Mouse (Mus musculus) ES-Bruce4 (cell line): ENCODE measurements around the gene Plekhg4. TPM values are rescaled to one million over a fixed set of nuclear protein-coding genes. Genes with fewer than 3 reads are reported as not detected.

ENCODE experiments used
- H3K27ac ChIP-seq: 2 replicates; pipeline ENCODE4 v1.5.1; 2012; ENCODE audit warnings: low read length, inconsistent platforms; ENCODE audit not compliant: insufficient read depth
- H3K27me3 ChIP-seq: 2 replicates; pipeline ENCODE4 v1.6.1; 2012; ENCODE audit warnings: mild to moderate bottlenecking, low read length, inconsistent platforms; ENCODE audit not compliant: control insufficient read depth, poor library complexity, insufficient read depth, severe bottlenecking
- H3K36me3 ChIP-seq: 2 replicates; pipeline ENCODE4 v1.6.1; 2012; ENCODE audit warnings: inconsistent platforms, mild to moderate bottlenecking, low read length, moderate library complexity; ENCODE audit not compliant: control insufficient read depth, poor library complexity, insufficient read depth, severe bottlenecking
- H3K4me1 ChIP-seq: one replicate; pipeline ENCODE4 v1.8.1; 2011; ENCODE audit warnings: low read length; ENCODE audit not compliant: control insufficient read depth, insufficient read depth
- H3K4me3 ChIP-seq: 2 replicates; pipeline ENCODE4 v1.5.1; 2011; ENCODE audit warnings: low read depth, mild to moderate bottlenecking, low read length
- H3K9ac ChIP-seq: 2 replicates; pipeline ENCODE4 v1.6.1; 2012; ENCODE audit warnings: low read depth, mild to moderate bottlenecking, inconsistent platforms; ENCODE audit not compliant: poor library complexity, severe bottlenecking
- H3K9me3 ChIP-seq: replicated peaks from 2 replicates; pipeline ENCODE4 v1.6.1; 2012; ENCODE audit warnings: mild to moderate bottlenecking, low read length, inconsistent platforms; ENCODE audit not compliant: control insufficient read depth, poor library complexity, insufficient read depth, severe bottlenecking
- CTCF ChIP-seq: IDR thresholded peaks from one replicate; pipeline ENCODE4 v1.8.1; 2011; ENCODE audit warnings: low read depth, low read length
- EP300 ChIP-seq: IDR thresholded peaks from 2 replicates; pipeline ENCODE4 v1.6.1; 2011; ENCODE audit warnings: low read depth, low read length; ENCODE audit not compliant: insufficient read depth
- POLR2A ChIP-seq: IDR thresholded peaks from one replicate; pipeline ENCODE4 v1.8.1; 2011; ENCODE audit warnings: low read length; ENCODE audit not compliant: insufficient read depth
- polyA plus RNA-seq: library from polyadenylated mRNA; stranded (reverse); fragments of >200 nt; gene quantifications from 2 replicates; pipeline ENCODE4 v1.2.4, GENCODE M21; 2011; ENCODE audit warnings: low read depth; ENCODE audit not compliant: missing spikeins, insufficient read depth, insufficient read length

Plekhg4 gene
- polyA plus RNA-seq, 1 experiment: 3.2 TPM

- Histone ChIP-seq H3K9me3 (no peaks in the 10 kb centered on the region), H3K9ac (no peak overlapping the region), H3K4me1 (peaks cover 5% of the 10 kb centered on the region), H3K36me3 (no peaks in the 10 kb centered on the region), H3K27me3 (no peaks in the 10 kb centered on the region), H3K27ac (no peak overlapping the region), H3K4me3 (peak overlapping the region; percentile 31)
- TF ChIP-seq POLR2A (no peak), CTCF (no peak)
Measured at GRCm38 (mm10) chr8:105355179-105356024, 17.7 kb upstream of the Plekhg4 start.

GRCm38 (mm10) chr8:105356681-105357080 is 16.4 kb upstream of the Plekhg4 start:
- H3K36me3 ChIP-seq: no peaks in the 10 kb centered on the region
- no peak overlapping the region for H3K4me3 ChIP-seq
- H3K4me1 ChIP-seq: peaks cover 5% of the 10 kb centered on the region
- H3K9ac ChIP-seq: no peak overlapping the region
- H3K27ac ChIP-seq: no peak overlapping the region
- no peak for TF ChIP-seq CTCF
- TF ChIP-seq POLR2A: no peak
- no peak for TF ChIP-seq EP300
- no peaks in the 10 kb centered on the region for H3K9me3 ChIP-seq
- H3K27me3 ChIP-seq: no peaks in the 10 kb centered on the region

GRCm38 (mm10) chr8:105359208-105359607 is 13.9 kb upstream of the Plekhg4 start:
- Histone ChIP-seq H3K27me3 (no peaks in the 10 kb centered on the region), H3K9me3 (no peaks in the 10 kb centered on the region), H3K27ac (no peak overlapping the region), H3K9ac (no peak overlapping the region), H3K4me1 (peaks cover 5% of the 10 kb centered on the region), H3K4me3 (no peak overlapping the region), H3K36me3 (no peaks in the 10 kb centered on the region)
- TF ChIP-seq EP300 (no peak), CTCF (no peak), POLR2A (no peak)

- H3K27ac ChIP-seq: no peak overlapping the region
- no peaks in the 10 kb centered on the region for H3K9me3 ChIP-seq
- no peak overlapping the region for H3K9ac ChIP-seq
- no peak for TF ChIP-seq POLR2A
- no peak for TF ChIP-seq CTCF
- TF ChIP-seq EP300: no peak
- H3K27me3 ChIP-seq: no peaks in the 10 kb centered on the region
- H3K4me3 ChIP-seq: no peak overlapping the region
- H3K36me3 ChIP-seq: no peaks in the 10 kb centered on the region
- peaks cover 5% of the 10 kb centered on the region for H3K4me1 ChIP-seq
Measured at GRCm38 (mm10) chr8:105359646-105360045, 13.4 kb upstream of the Plekhg4 start.

GRCm38 (mm10) chr8:105361751-105362702 is 11.0 kb upstream of the Plekhg4 start:
- Histone ChIP-seq H3K9me3 (no peaks in the 10 kb centered on the region), H3K27me3 (no peaks in the 10 kb centered on the region), H3K9ac (no peak overlapping the region), H3K36me3 (0 out of 2 replicates have a peak, but pooled peaks cover 2% of the 10 kb centered on the region), H3K27ac (no peak overlapping the region), H3K4me3 (no peak overlapping the region), H3K4me1 (peaks cover 3% of the 10 kb centered on the region)
- TF ChIP-seq CTCF: no peak
- TF ChIP-seq EP300: no peak
- no peak for TF ChIP-seq POLR2A
